Mouse (Mus musculus) right cerebral cortex, postnatal 36 days (tissue): ENCODE measurements around the gene Cldnd2.
"Not testable (repeated sequence)": the region's sequence is repeated elsewhere in the genome, so short reads cannot be mapped to it uniquely, and the experiment has no call there.

Source experiments
- DNase-seq, 2 experiments: peaks; one replicate each; pipeline ENCODE4 v3.0.0; 2022; ENCODE audit warnings: low spot score in 2 of 2, mixed read lengths in 1 of 2

Gene Cldnd2

DNA sequence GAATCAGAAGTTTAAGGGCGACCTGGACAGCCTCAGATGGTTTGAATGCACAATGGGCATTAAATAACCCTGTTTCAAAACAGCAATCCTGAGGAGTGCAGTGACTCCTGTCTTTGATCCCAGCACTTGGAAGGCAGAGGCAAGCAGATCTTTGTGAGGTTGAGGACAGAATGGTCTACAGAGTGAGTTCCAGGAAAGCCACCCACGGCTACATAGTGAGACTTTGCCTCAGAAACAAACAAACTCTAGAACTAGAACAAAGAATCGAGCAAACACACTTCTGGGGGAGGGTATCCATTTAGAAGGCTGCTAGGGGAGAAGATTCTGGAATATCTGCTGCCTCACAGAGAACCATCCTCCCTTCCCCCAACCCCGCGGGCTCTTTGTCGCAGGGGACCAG, at the start of gene Cldnd2:
Cldnd2 (plus strand) TSS at position 301 of the 400 bp plus-strand sequence.
- no peak for DNase-seq

DNA sequence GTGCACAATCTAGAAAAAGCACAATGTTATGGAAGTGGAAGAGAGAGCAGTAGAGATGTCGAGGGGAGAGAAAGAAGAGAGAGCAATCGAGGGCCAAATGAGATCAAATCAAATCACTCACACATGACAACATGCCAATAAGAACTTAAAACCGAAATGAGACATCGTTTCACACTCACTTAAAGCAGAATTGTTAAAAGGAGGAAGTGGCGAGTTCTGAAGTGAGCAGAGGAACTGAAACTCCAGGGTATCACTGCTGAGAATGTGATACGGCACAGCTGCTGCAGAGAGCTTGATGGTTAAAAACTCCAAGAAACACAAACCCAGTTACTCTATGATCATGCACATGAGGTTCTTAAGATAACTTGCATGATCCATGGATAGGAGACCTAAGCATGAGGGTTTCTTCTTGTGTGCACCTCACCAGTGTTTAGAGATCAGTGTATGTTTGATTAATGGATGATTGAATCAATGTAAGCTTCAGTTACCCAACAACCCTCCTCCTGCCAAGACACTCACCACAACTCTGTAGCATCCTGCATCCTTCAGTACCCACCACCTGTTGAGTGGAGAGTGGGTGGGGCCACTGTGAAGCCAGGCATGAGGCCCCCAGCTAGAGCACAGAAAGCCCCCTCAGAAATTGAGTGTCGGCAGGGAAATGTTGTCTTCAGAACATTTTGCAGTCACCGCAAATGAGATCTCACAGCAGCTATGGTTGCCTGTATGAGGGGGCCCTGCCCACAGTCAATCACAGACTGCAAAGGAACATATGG, 48.0 kb upstream of the Cldnd2 start:
- no peak for DNase-seq

DNA sequence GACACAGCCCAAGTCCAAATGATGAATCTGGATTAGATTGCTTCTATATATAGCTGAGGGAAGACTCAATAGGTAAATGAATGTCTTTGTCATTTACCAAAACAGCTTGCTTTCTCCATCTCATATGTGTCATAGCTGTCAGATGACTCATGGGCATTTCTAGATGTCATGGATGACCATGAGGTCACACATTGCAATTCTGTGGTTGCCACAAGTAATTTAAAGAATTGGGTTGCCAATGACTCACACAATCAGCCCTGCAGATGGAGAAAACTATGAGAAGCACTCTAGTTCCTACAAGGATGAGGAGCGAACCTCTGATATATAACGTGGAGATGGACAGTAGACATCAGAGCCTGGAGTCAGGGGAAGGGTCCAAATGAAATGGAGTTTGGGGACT, 41.1 kb upstream of the Cldnd2 start:
- no peak for DNase-seq

DNA sequence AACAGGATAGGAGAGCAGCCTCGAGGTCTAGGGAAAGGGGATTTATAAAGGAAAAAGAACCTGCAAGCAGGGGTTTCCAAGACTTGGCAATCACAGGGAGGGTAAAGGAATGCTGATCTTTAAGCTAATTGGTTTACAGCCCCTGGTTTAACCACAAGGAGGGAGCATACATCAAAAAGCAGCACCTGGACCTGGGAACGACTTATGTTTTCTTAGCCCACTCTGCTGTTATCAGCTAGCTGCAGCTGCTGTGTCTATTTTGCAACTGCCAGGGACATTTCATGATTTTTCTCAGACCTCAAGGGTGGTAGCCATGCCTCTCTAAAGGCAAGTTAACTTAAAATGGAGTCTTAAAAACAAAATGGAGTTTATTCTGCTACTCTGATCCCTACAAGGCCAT, 37.9 kb upstream of the Cldnd2 start:
- no peak for DNase-seq

DNA sequence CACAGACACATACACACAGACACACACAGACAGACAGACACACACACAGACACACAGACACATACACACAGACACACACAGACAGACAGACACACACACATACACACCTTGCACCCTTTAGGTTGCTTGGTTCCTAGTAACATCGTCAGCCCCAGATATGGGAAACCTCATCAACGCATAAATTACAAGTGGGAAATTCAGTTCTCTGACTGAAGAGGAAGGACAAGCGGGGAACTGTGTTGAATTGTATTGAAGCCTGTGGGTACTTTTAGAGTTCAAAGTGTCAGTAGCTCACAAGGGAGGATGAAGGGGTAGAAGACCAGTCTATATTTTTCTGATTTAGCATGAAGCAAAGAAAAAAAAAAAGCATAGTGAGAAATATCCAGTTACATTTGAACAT, 33.0 kb upstream of the Cldnd2 start:
- DNase-seq = no peak

DNA sequence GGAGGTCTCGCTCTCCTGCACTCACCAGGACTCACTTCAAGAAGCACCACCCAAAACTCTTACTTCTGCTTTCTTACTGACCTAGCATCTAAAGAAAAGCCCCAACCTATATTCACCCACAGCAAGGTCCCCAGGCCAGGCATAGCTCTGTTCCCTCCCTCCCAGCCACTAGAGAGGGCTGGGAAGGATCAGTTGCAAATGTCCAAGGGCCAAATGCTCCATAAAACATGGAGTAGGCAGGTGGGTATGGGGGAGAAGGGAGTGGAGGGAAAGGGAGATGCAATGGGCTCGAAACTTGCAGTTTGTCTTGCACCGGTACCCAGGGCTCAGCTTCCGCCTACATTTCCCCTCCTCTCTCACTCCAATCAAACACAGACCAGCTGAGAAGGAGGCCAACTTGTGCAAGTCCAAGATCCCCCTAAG, 32.4 kb upstream of the Cldnd2 start, which contains the start of gene Siglecg:
Siglecg (plus strand) TSS at position 74 of the 423 bp plus-strand sequence.
- no peak for DNase-seq

DNA sequence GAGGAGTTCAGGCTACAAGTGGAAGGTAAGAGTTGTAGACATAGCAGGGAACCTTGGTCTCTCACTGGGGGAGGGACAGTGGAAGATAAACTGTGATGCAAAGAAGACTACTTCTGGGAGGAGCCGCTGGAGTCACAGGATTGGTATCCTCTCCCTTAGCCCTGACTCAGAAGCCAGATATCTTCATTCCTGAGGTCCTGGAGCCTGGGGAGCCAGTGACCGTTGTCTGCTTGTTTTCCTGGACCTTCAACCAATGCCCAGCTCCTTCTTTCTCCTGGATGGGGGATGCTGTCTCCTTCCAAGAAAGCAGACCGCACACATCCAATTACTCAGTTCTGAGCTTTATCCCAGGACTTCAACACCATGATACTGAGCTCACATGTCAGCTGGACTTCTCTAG, 31.5 kb upstream of the Cldnd2 start:
- DNase-seq = no peak

DNA sequence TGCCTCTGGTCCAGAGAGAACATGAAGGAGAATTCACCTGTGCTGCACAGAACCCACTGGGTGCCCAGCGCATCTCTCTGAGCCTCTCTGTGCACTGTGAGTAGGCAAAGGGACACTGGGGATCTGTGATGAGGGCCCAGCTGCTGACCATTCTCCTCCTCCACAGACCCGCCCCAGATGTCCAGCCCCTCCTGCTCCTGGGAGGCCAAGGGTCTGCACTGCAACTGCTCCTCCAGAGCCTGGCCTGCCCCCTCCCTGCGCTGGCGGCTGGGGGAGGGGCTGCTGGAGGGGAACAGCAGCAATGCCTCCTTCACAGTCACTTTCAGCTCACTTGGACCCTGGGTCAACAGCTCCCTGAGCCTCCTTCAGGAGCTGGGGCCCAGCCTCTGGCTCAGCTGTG, 28.9 kb upstream of the Cldnd2 start:
- DNase-seq = not testable (repeated sequence)

DNA sequence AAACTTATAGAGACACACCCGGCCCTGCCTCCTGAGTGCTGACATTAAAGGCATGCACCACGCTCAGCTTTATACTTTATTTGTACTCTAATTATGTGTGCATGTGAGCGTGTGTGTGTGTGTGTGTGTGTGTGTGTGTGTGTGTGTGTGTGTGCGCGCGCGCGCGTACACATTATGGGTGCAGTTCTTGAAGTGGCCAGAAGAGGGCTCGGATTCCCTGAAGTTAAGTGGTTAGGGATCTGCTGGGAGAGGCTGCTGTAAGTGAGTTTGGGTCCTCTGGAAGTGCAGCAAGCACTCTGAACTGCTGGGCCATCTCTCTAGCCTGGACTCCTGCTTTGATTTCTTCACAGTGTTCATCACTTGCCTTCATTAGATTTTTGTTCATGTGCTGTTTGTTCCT, 23.3 kb upstream of the Cldnd2 start:
- DNase-seq = no peak

DNA sequence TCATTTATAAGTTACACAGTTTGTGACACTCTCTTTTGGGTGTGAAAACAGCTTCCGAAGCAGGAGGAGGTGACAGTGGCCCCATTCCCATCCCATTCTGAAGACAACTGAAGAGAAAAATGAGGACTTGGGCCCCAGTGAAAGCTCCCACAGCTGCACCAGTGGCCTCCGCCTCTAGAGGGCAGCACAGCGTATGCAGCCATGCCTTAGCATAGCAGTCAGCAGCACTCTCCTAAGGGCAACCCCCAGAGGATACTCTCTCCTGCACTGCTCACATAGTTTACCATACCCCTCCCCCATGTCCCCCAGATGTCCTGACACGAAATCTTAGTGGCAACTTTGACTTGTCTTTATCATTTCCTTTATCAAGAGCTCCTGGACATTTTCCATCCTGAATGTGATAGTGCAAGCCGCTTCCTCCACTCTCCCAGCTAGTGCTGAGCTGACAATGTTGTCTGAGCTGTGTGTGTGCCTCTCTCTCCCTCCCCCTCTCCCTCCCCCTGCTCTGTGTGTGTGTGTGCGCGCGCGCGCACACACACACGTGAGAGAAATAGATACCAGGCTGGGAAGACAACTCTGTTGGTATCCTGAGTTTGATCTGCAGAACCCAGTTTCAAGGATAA, 17.5 kb upstream of the Cldnd2 start:
- peak; percentile 55 to 62 for DNase-seq

DNA sequence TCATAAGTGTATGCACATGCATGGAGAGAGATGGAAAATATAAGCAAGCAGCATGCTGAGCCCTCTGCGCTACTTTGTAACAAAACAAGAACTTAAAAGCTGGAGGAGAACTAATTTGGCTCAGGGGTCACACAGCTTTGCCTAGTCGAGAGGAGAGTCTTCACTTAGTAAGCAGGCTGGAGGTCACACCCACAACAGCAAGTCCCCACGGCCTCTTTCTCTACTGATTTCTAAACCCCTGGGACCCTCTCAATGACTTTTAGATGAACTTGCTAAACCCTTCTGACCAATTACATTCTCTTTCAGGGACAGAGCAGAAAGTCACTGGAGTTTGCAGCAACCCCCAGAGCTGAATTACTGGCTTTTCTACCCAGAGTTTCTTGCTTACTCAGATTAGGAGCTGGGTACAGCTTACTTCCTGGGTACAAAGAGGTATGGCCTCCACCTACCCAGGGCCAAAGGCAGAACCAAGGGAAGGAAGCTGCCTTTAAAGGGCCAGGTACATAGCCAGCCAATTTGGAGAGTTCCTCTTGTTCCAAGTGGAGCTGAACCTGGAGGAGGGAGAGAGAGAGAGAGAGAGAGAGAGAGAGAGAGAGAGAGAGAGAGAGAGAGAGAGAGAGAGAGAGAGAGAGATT, 16.5 kb upstream of the Cldnd2 start:
- DNase-seq = no peak

DNA sequence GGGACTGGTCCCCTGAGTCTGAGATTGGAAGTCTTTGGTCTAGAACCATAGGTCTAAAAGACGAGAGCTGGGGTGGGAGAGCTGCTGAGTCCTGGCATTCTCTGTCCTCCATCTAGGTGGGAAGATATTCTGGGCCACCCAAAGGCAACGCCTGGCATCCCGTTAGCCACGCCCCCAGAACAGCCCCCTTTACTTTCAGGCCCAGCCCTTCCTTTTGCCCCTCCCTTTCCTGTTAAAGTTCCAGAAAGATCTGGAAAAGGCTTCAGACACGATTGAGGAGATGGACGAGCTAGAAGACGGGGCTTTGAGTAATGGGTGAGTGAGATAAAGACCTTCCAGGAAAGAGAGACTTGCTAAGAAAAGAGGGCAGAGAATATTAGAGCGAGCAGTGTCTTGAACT, 13.2 kb upstream of the Cldnd2 start, which contains the start of gene Lim2:
Lim2 (plus strand) TSS at position 265 of the 400 bp plus-strand sequence.
- DNase-seq = no peak

DNA sequence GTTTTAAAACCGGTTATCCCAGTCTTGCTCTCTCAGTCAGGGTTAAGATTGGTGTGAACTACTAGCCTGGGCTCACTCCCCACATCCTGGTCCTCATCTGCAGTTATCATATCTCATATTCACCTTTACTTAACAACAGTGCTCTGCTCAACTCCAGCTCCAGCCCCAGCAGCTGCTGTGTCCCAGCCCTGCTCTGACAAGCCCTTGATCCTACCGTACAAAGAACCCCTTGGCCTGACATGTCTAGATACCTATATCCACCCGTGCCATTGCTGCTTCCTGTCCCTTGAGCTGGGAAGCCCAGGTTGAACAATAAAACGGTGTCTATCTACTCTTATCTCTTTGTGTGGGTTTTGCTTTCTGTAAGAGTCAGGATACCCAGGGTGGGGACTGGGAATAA, 11.1 kb upstream of the Cldnd2 start:
- no peak for DNase-seq

DNA sequence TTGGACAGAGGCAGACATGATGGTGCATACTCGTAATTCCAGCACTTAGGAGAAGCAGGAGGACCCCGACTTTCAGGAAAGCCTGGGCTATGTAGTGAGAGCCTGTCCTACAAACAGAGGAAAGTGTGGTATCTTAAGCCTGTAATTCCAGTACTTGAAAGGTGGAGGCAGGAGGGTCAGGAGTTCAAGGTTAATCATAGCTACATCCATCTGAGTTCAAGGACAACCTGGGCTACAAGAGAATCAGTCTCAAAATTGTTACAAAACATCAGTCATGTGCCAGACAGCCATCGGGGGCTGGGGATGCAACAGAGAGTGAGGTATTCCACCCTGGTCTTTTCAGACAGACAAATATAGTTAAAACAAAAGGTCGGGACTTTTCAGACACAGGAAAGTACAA, 7.7 kb upstream of the Cldnd2 start:
- DNase-seq = no peak

DNA sequence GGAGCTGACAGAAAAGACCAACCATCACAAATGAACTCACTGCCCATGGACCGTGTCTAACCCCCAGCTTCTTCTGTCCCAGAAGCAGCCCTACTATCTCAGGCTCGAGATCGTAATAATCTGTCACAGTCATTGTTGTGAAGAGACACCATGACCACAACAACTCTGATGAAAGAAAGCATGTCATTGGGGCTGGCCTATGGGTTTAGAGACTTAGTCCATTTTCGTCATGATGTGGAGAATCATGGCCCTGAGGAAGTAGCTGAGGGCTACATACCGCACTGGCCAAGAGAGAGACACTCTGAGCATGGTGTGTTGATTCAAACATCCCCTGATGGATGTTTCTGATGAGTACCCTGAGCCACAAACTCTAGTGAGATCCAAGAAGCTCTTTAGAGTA, 5.9 kb upstream of the Cldnd2 start:
- no peak for DNase-seq

DNA sequence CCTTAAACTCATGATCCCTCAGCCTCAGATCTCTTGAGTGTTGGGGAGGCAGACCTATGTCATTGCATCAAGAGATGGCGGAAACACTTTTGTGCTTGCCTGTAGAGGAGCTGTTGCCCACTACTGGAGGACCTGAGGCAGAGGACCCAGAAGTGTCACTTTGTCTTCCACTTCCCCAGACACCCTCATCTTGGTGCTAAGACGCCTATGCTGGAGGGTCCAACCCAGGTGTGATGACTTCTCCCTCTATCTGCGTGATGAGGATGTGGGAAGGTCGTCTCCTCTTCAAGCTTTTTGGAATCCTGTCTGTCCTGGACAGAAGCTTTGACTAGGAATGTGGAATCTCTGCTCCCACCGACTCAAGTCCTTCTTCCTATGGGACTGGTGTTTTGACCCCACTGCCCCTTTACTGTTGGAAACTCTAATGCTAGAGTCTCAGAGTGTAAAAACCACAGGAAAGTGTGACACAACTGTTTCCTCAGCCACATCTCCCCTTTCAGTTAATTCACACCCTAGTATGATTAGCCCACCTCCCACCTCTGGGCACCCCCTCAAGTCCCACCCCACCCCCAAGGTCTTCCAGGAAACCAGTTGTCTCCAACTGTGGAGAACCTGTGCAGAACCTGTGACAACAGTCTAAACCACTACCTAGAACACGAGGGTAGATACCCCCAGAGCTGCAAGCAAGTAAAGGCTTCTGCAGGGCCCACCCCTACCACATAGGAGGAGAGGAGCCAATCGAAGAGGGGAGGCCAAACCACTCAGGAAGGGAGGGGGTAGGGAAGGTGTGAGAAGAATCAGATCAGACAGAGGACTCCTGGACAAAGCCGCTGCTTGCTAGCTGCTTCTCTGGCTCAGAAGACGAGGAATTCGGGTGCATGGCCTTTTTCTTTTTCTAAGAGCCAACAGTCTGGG, 4.0 kb upstream of the Cldnd2 start, which contains the start of gene Nkg7:
Nkg7 (plus strand) TSS at position 733 of the 915 bp plus-strand sequence.
- no peak for DNase-seq

DNA sequence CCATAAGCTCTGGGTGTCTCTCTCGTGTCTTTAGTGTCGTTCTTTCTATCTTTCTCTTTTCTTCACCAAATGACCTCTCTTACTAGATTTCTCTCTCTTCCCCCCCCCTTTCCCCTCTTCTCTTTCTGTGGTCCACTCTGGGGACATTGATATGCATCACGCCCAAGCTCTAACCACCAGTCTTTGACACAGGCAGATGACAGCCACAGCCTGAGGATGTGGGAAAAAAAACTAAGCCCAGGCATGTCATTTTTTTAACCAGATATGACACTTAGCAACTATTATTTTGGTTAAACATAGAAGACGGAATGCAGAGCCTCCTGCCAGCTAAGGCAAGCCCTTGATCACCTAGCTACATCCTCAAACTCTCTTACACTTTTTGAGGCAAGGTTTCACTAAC, 2.0 kb upstream of the Cldnd2 start:
- DNase-seq = no peak

DNA sequence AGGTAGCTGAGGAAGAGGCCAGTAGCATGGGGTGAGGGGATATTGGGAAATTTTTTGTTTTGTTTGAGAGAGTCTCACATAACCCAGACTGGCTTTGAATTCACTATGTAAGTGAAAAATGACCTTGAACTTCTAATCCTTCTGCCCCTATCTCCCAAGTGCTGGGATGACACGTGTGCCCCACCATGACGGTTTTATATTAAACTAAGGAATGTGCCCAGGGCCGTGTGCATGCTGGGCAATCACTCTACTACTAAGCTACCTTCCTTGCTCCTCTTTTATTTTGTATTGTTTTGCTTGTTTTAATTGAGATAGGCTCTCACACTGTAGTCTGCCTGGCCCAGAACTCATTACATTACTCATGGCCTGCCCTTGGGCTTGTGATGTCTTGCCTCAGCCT, 489 bp downstream of the Cldnd2 start:
- no peak for DNase-seq

DNA sequence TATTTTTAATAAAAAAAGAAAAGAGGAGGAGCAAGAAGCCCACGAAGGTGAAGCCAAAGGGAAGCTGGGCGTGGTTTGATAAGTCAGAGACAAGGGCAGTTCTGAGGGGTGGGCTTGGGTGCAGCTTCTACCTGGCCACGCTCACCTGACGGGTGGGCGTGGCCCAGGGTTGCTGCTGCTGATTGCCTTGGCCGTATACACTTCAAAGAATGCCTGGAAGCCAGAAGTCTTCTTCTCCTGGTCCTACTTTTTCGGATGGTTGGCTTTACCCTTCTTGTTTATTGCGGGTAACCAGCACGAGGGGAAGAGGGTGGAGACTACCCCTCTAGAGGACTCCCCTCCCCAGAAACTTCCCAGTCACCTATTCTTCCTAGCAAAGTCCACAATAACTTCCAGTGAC, 2.1 kb downstream of the Cldnd2 start:
- DNase-seq = no peak

DNA sequence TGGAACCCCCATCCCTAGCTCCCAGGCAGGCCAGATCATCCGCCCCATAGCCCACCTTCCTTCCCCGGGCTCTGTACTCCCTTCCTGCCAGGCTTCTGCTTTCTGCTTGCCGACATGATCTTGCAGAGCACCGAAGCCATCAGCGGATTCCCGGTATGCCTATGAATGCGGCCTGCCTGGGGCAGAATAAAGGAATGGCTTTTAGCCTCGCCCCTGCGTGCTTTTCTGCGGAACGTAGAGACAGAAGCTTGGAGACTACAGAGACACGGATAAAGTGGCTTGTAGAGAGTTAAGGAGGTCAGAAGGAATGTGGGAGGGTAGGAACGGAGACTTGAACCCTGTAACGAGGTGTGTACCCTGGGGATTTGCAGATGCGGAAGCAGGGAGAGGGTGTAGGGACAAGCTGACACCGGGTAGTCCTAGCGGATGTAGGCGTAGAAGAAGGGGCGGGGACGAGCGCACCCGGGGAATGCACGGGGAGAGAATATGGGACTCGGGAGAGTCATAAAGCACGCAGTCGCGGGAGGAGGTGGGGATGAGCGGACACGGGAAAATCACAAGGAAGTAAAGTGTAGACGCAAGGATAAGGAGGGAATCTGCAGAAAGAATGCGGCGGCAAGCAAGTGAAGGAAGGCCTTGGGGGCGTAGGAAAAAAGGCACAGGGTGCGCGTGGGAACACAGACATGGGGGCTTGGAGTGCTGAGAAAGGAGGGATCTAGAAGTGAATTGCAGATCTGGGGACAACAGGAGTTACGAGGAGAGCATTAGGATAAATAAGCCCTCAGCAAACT, 2.7 kb downstream of the Cldnd2 start:
- DNase-seq = peak; percentile 40 to 58

DNA sequence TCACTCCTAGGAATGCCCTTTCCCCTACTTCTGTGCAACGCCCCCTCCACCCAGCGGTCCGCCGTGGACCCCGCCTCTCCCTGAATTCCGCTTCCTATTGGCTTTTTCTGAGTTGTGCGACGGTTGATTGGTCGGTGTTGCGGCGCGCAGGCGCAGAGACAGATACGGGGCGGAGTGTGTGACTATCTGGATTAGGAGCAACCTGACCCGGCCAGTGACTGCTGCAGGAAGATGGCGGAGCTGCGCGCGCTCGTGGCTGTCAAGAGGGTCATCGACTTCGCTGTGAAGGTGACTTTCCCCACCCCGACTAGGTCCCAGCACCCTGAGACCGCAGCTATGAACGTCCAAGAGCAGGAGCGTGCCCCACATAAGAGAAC, 3.3 kb downstream of the Cldnd2 start, which contains the start of the genes Etfb and Gm45233:
Etfb (plus strand) TSS at position 167 of the 377 bp plus-strand sequence.
Gm45233 (plus strand) TSS at position 212 of the 377 bp plus-strand sequence.
- DNase-seq = peak; percentile 93 to 96
